Mouse (Mus musculus): Measurements from ENCODE around the gene Clpb. TPM values are rescaled to one million over a fixed set of nuclear protein-coding genes. Genes with fewer than 3 reads are reported as not detected.
A peak's percentile ranks its signal among the peaks of the same experiment; 100 is the strongest.
"Not testable (repeated sequence)": the region's sequence is repeated elsewhere in the genome, so short reads cannot be mapped to it uniquely, and the experiment has no call there.

Clpb gene
- polyA plus RNA-seq, 1 experiment from 2014 or later, result 21.1 TPM

DNA sequence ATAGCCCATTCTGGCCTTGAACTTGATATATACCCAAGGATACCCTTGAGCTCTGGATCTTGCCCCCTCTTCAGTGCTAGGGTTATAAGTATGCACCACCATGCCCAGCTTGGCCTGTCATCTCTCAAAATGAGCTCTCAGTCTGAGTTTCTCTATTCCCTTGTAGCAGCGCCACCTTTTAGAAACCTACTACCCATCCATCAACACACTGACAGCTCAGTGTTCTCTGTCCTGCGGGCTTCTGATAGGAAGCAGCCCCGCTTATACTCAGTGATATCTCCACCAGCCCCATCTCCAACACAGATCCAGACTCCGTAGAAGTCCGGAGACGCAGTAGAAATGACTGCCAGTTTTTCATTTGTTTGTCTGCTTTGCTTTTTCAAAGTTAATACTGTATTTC, 39.1 kb upstream of the Clpb start:
- Histone ChIP-seq H3K4me3 (ENCODE audit: low read depth, low read length) (no peak overlapping the region), H3K4me1 (ENCODE audit: insufficient read depth, low read depth, low read length) (no peaks in the 10 kb centered on the region), H3K9me3 (ENCODE audit: low read length) (no peaks in the 10 kb centered on the region), H3K36me3 (ENCODE audit: insufficient read depth, low read length) (no peaks in the 10 kb centered on the region), H3K27me3 (replicated peaks; ENCODE audit: insufficient read depth, low read length) (no peaks in the 10 kb centered on the region), H3K4me2 (replicated peaks; ENCODE audit: low read depth, low read length) (no peak overlapping the region), H3K9ac (replicated peaks; ENCODE audit: low read depth) (no peak overlapping the region), H3K27ac (ENCODE audit: low read length) (no peak overlapping the region)
- no peak for TF ChIP-seq EP300 (IDR thresholded peaks at IDR 0.05)
- no peak for TF ChIP-seq CTCF (IDR thresholded peaks at IDR 0.05)
- ATAC-seq, result no peak
- no peak for DNase-seq (ENCODE audit: low spot score)
- 26% methylated on average over 6 of the region's 6 CpGs for WGBS

DNA sequence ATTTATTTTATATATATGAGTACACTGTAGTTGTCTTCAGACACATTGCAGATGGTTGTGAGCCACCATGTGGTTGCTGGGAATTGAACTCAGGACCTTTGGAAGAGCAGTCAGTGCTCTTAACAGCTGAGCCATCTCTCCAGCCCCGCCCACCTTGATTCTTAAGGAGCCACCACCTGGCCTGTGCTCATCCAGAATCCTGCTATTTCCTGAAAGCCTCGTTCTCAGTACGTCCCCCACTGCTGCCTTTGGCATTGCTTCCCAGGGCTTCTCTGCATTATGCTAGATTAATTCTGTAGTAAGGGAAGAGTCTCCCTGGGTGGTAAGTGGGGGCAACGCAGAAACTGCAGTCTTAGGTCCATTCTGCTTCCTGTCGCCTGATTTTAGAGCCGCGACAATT, 36.3 kb upstream of the Clpb start:
- not testable (repeated sequence) for H3K4me2 ChIP-seq (replicated peaks; ENCODE audit: low read depth, low read length); H3K27ac ChIP-seq (ENCODE audit: low read length); H3K36me3 ChIP-seq (ENCODE audit: insufficient read depth, low read length); H3K4me1 ChIP-seq (ENCODE audit: insufficient read depth, low read depth, low read length); ATAC-seq; H3K9me3 ChIP-seq (ENCODE audit: low read length); H3K4me3 ChIP-seq (ENCODE audit: low read depth, low read length); DNase-seq (ENCODE audit: low spot score); H3K9ac ChIP-seq (replicated peaks; ENCODE audit: low read depth); H3K27me3 ChIP-seq (replicated peaks; ENCODE audit: insufficient read depth, low read length)
- WGBS, result 73% methylated on average over 7 of the region's 7 CpGs

DNA sequence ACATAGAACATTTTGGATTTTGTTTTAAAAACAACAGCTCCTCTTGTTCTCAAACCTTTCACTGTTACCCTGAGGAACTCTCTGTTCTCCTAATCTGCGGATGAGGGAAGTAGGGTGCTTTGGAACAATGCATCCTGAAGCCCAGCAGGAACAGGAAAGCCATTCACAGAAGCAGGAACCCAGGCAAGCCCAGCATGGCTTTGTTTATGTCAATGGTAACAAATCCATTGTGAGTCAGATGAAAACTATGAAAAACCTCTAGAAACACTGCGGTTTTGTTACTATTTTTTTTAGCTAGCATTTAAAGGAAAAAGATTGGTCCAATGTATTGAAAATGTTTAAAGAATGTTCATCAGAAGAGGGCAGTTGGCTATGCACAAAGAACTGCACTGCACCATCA, 35.0 kb upstream of the Clpb start:
- no peak overlapping the region for H3K27ac ChIP-seq (ENCODE audit: low read length)
- H3K4me3 ChIP-seq (ENCODE audit: low read depth, low read length), result no peak overlapping the region
- H3K36me3 ChIP-seq (ENCODE audit: insufficient read depth, low read length), result no peaks in the 10 kb centered on the region
- ATAC-seq, result no peak
- no peak for TF ChIP-seq EP300 (IDR thresholded peaks at IDR 0.05)
- TF ChIP-seq CTCF (IDR thresholded peaks at IDR 0.05), result no peak
- H3K4me2 ChIP-seq (replicated peaks; ENCODE audit: low read depth, low read length), result no peak overlapping the region
- no peaks in the 10 kb centered on the region for H3K27me3 ChIP-seq (replicated peaks; ENCODE audit: insufficient read depth, low read length)
- H3K9ac ChIP-seq (replicated peaks; ENCODE audit: low read depth), result no peak overlapping the region
- 40% methylated on average over 2 of the region's 2 CpGs for WGBS
- H3K4me1 ChIP-seq (ENCODE audit: insufficient read depth, low read depth, low read length), result no peaks in the 10 kb centered on the region
- DNase-seq (ENCODE audit: low spot score), result no peak
- no peaks in the 10 kb centered on the region for H3K9me3 ChIP-seq (ENCODE audit: low read length)

DNA sequence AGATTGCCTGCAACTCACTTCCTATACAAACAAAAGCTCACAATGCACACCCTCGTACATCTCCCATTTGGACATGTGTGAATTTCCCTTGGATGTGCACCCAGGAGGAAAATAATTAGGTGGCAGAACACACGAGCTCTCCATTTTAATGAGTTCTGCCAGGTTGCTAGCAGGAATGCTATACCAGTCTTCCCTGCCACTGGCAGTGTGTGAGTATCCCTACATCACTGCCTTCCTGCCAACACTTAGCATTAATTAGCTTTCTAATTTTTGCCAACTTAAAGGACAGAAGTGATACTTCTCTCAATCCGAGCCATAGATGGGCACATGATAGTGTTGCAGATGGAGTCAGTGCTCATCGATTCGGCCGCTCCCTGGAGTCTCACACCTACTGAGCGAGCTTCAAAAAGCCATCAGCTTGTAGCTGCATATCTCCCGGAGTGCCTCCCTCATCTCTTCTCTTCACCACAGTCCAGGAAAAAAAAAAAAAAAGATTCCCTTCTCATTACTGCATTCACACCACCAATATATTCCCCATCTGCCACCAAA, 29.7 kb upstream of the Clpb start:
- no peaks in the 10 kb centered on the region for H3K4me1 ChIP-seq (ENCODE audit: insufficient read depth, low read depth, low read length)
- ATAC-seq, result no peak
- 71% methylated on average over 8 of the region's 8 CpGs for WGBS
- H3K27ac ChIP-seq (ENCODE audit: low read length), result no peak overlapping the region
- no peaks in the 10 kb centered on the region for H3K27me3 ChIP-seq (replicated peaks; ENCODE audit: insufficient read depth, low read length)
- DNase-seq (ENCODE audit: low spot score), result no peak
- no peak overlapping the region for H3K4me2 ChIP-seq (replicated peaks; ENCODE audit: low read depth, low read length)
- TF ChIP-seq CTCF (IDR thresholded peaks at IDR 0.05) (no peak), EP300 (IDR thresholded peaks at IDR 0.05) (no peak)
- H3K4me3 ChIP-seq (ENCODE audit: low read depth, low read length), result no peak overlapping the region
- no peaks in the 10 kb centered on the region for H3K36me3 ChIP-seq (ENCODE audit: insufficient read depth, low read length)
- H3K9ac ChIP-seq (replicated peaks; ENCODE audit: low read depth), result no peak overlapping the region
- H3K9me3 ChIP-seq (ENCODE audit: low read length), result no peaks in the 10 kb centered on the region

DNA sequence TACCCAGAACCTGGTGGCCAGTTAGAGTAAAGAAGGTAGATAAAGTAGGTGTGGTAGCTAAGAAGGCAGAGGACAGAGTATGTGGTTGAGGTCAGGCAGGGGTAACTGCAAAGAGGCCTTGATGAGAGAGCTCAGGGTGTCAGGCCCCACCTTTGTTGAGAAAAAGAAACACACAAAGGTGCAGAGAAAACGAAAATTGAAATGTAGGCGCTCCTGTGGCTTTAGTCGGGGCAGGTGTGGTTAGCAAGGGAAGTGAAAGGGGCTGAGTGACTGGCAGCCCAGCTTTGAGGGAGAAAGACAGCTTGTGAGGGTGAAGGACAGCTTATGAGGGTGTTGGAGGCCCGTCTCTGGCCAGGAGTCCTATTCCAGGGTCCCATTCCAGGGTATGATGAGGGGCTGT, 28.9 kb upstream of the Clpb start:
- Histone ChIP-seq H3K9me3 (ENCODE audit: low read length) (no peaks in the 10 kb centered on the region), H3K27ac (ENCODE audit: low read length) (no peak overlapping the region), H3K4me1 (ENCODE audit: insufficient read depth, low read depth, low read length) (no peaks in the 10 kb centered on the region), H3K4me3 (ENCODE audit: low read depth, low read length) (no peak overlapping the region), H3K36me3 (ENCODE audit: insufficient read depth, low read length) (no peaks in the 10 kb centered on the region), H3K27me3 (replicated peaks; ENCODE audit: insufficient read depth, low read length) (no peaks in the 10 kb centered on the region), H3K4me2 (replicated peaks; ENCODE audit: low read depth, low read length) (no peak overlapping the region), H3K9ac (replicated peaks; ENCODE audit: low read depth) (no peak overlapping the region)
- TF ChIP-seq EP300 (IDR thresholded peaks at IDR 0.05), result no peak
- TF ChIP-seq CTCF (IDR thresholded peaks at IDR 0.05), result no peak
- DNase-seq (ENCODE audit: low spot score) (no peak), ATAC-seq (no peak)
- 81% methylated on average over 4 of the region's 4 CpGs for WGBS

DNA sequence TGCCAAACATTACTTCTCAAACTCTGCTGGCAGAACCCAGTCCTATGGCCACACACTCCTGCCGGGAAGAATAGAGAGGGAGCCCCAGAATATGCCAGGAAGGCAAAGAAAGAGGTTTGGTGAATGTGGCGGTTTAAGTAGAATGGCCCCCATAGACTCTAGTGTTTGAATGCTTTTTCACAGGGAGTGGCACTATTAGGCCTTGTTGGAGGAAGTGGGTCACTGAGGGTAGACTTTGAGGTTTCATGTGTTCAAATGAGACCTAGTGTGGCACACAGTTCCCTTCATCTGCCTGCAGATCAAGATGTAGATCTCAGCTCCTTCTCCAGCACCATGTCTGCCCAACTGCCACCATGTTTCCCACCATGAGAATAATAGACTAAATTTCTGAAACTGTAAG, 27.4 kb upstream of the Clpb start:
- 71% methylated on average over 2 of the region's 2 CpGs for WGBS
- Histone ChIP-seq H3K36me3 (ENCODE audit: insufficient read depth, low read length) (no peaks in the 10 kb centered on the region), H3K4me1 (ENCODE audit: insufficient read depth, low read depth, low read length) (no peaks in the 10 kb centered on the region), H3K27me3 (replicated peaks; ENCODE audit: insufficient read depth, low read length) (no peaks in the 10 kb centered on the region), H3K27ac (ENCODE audit: low read length) (no peak overlapping the region), H3K9me3 (ENCODE audit: low read length) (no peaks in the 10 kb centered on the region), H3K4me2 (replicated peaks; ENCODE audit: low read depth, low read length) (no peak overlapping the region), H3K4me3 (ENCODE audit: low read depth, low read length) (no peak overlapping the region), H3K9ac (replicated peaks; ENCODE audit: low read depth) (no peak overlapping the region)
- ATAC-seq, result no peak
- DNase-seq (ENCODE audit: low spot score), result no peak
- TF ChIP-seq EP300 (IDR thresholded peaks at IDR 0.05) (no peak), CTCF (IDR thresholded peaks at IDR 0.05) (no peak)

DNA sequence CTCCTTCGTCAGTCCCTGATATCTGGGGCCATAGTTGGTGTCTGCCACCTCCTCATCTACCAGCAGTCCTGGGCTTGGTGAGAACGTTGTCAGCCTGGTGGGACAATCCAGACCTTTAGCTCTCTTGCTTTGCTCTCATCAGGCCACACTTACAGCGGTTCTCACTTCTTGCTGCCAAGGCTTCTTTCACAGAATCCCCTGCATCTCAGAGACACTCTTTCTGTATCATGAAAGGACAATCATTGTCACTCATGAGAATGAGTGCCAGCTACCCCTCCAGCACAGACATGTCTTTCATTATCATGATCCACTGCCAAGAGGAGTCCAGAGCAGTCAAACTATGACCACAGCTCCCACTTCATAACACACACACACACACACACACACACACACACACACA, 19.6 kb upstream of the Clpb start:
- no peak overlapping the region for H3K9ac ChIP-seq (replicated peaks; ENCODE audit: low read depth)
- ATAC-seq (peak; percentile 65), DNase-seq (ENCODE audit: low spot score) (peak; percentile 45)
- TF ChIP-seq CTCF (IDR thresholded peaks at IDR 0.05), result no peak
- no peak for TF ChIP-seq EP300 (IDR thresholded peaks at IDR 0.05)
- H3K9me3 ChIP-seq (ENCODE audit: low read length), result no peaks in the 10 kb centered on the region
- H3K4me1 ChIP-seq (ENCODE audit: insufficient read depth, low read depth, low read length), result no peaks in the 10 kb centered on the region
- WGBS, result 57% methylated on average over 3 of the region's 3 CpGs
- no peaks in the 10 kb centered on the region for H3K36me3 ChIP-seq (ENCODE audit: insufficient read depth, low read length)
- H3K4me3 ChIP-seq (ENCODE audit: low read depth, low read length), result no peak overlapping the region
- no peak overlapping the region for H3K27ac ChIP-seq (ENCODE audit: low read length)
- H3K27me3 ChIP-seq (replicated peaks; ENCODE audit: insufficient read depth, low read length), result no peaks in the 10 kb centered on the region
- no peak overlapping the region for H3K4me2 ChIP-seq (replicated peaks; ENCODE audit: low read depth, low read length)

Measured in lung, postnatal 0 days (tissue).